Mouse (Mus musculus): ENCODE data around the gene Alppl2. TPM values are rescaled to one million over a fixed set of nuclear protein-coding genes. Genes with fewer than 3 reads are reported as not detected.

Alppl2 gene
- not detected in 2 replicates for polyA plus RNA-seq (2015; fragmentation: Nextera tagmentation; extraction: Ambion mirVana)

GRCm38 (mm10) chr1:87089828-87090227 is at the start of gene Alppl2:
Gene Alppl2, minus strand, starts transcription at chr1:87089928.
- 73% methylated on average over 4 of the region's 4 CpGs for WGBS
- no peak within 1 kb of the TSS for H3K4me3 ChIP-seq
- H3K9ac ChIP-seq: no peak within 1 kb of the TSS
- H3K4me2 ChIP-seq: no peak within 1 kb of the TSS
- H3K9me3 ChIP-seq (replicated peaks): no peaks in the 10 kb centered on the region
- no peak for ATAC-seq (replicated peaks; ENCODE audit: insufficient number of reproducible peaks, insufficient read depth, low FRiP score, low read depth)
- no peaks in the 10 kb centered on the region for H3K4me1 ChIP-seq (replicated peaks)
- H3K36me3 ChIP-seq: no peaks in the 10 kb centered on the region
- no peak within 1 kb of the TSS for H3K27ac ChIP-seq
- H3K27me3 ChIP-seq: no peaks in the 10 kb centered on the region; the same call in 1 of the 2 replicates

GRCm38 (mm10) chr1:87131803-87132202 is 42.1 kb upstream of the Alppl2 start:
- Histone ChIP-seq H3K4me3 (no peak overlapping the region), H3K27me3 (peaks cover 29% of the 10 kb centered on the region), H3K4me1 (replicated peaks) (no peaks in the 10 kb centered on the region; the same call in 1 of the 2 replicates), H3K9me3 (replicated peaks) (no peaks in the 10 kb centered on the region), H3K9ac (no peak overlapping the region), H3K36me3 (no peaks in the 10 kb centered on the region), H3K4me2 (no peak overlapping the region), H3K27ac (no peak overlapping the region)
- WGBS: 71% methylated on average over 4 of the region's 4 CpGs
- ATAC-seq (replicated peaks; ENCODE audit: insufficient number of reproducible peaks, insufficient read depth, low FRiP score, low read depth): no peak

DNA sequence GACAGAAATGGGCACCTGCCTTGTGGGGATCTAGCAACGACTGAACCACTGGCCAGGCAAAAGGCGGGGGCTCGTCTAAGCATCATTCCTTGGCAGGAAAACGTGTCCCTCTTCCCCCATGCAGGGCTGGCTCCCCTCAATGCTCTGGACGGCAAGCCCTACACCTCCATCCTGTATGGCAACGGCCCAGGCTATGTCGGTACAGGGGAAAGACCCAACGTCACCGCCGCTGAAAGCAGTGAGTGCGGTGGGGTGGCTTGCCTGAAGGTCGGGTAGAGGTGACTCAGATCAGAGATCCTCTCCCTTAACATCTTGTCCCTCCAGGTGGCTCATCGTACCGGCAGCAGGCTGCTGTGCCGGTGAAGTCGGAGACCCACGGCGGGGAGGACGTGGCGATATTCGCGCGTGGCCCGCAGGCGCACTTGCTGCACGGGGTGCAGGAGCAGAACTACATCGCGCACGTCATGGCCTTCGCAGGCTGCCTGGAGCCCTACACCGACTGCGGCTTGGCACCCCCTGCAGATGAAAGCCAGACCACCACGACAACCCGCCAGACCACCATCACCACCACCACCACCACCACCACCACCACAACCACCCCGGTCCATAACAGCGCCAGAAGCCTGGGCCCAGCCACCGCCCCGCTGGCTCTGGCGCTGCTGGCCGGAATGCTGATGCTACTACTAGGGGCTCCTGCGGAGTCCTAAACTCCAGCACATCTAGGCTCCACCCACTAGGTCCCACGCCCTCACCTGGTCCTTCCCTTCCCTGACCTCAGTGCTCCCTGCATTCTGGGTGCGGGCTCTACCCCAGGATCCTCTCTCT is 37.7 kb upstream of the Alppl2 start:
- Histone ChIP-seq H3K27ac (no peak overlapping the region), H3K4me3 (peak overlapping the region; percentile 23), H3K4me1 (replicated peaks) (no peaks in the 10 kb centered on the region; the same call in 1 of the 2 replicates), H3K27me3 (peaks cover 38% of the 10 kb centered on the region), H3K4me2 (peak overlapping the region; percentile 51), H3K9me3 (replicated peaks) (no peaks in the 10 kb centered on the region), H3K36me3 (no peaks in the 10 kb centered on the region), H3K9ac (no peak overlapping the region)
- 11% methylated on average over 43 of the region's 43 CpGs for WGBS
- no peak for ATAC-seq (replicated peaks; ENCODE audit: insufficient number of reproducible peaks, insufficient read depth, low FRiP score, low read depth)

DNA sequence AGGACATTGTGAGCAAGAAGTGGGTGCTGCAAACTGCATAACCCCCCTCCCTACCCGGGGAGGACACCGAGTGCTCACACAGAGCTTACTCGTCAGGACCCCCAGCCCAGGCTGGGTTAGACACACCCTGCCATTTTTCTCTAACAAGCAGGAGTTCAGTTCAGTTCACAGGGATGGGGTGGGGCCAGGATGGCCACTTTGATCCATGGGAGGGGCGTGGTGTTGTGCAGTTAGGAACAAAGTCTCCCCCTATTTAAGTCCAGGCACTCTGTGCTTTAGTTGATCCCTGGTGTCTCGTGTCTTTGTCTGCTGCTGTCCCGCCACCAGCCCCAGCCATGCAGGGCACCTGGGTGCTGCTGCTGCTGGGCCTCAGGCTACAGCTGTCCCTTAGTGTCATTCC is 34.9 kb upstream of the Alppl2 start, which contains the start of gene Akp3:
Gene Akp3, plus strand, starts transcription at position 301 of the 400 bp plus-strand sequence.
- no peak for ATAC-seq (replicated peaks; ENCODE audit: insufficient number of reproducible peaks, insufficient read depth, low FRiP score, low read depth)
- Histone ChIP-seq H3K9me3 (replicated peaks) (no peaks in the 10 kb centered on the region), H3K9ac (no peak within 1 kb of the TSS), H3K4me3 (no peak within 1 kb of the TSS), H3K36me3 (no peaks in the 10 kb centered on the region), H3K4me1 (replicated peaks) (no peaks in the 10 kb centered on the region; the same call in 1 of the 2 replicates), H3K4me2 (no peak within 1 kb of the TSS), H3K27ac (no peak within 1 kb of the TSS), H3K27me3 (peaks cover 35% of the 10 kb centered on the region)
- 76% methylated on average over 6 of the region's 6 CpGs for WGBS

- H3K4me2 ChIP-seq: no peak overlapping the region
- H3K27me3 ChIP-seq: no peaks in the 10 kb centered on the region
- no peaks in the 10 kb centered on the region for H3K4me1 ChIP-seq (replicated peaks)
- no peaks in the 10 kb centered on the region for H3K9me3 ChIP-seq (replicated peaks)
- WGBS: 80% methylated on average over 1 of the region's 1 CpGs
- no peaks in the 10 kb centered on the region for H3K36me3 ChIP-seq
- H3K4me3 ChIP-seq: no peak overlapping the region
- H3K9ac ChIP-seq: no peak overlapping the region
- no peak overlapping the region for H3K27ac ChIP-seq
- ATAC-seq (replicated peaks; ENCODE audit: insufficient number of reproducible peaks, insufficient read depth, low FRiP score, low read depth): no peak
These were observed 25.1 kb upstream of the Alppl2 start for GRCm38 (mm10) chr1:87114784-87115183.

- H3K4me2 ChIP-seq: no peak overlapping the region
- ATAC-seq (replicated peaks; ENCODE audit: insufficient number of reproducible peaks, insufficient read depth, low FRiP score, low read depth): no peak
- no peaks in the 10 kb centered on the region for H3K36me3 ChIP-seq
- no peak overlapping the region for H3K9ac ChIP-seq
- no peaks in the 10 kb centered on the region for H3K9me3 ChIP-seq (replicated peaks)
- H3K4me1 ChIP-seq (replicated peaks): no peaks in the 10 kb centered on the region
- no peaks in the 10 kb centered on the region for H3K27me3 ChIP-seq
- WGBS: 38% methylated on average over 9 of the region's 9 CpGs
- no peak overlapping the region for H3K4me3 ChIP-seq
- no peak overlapping the region for H3K27ac ChIP-seq
These were observed 22.1 kb upstream of the Alppl2 start for GRCm38 (mm10) chr1:87111719-87112354.

- Histone ChIP-seq H3K4me2 (no peak overlapping the region), H3K9ac (no peak overlapping the region), H3K36me3 (no peaks in the 10 kb centered on the region), H3K27ac (no peak overlapping the region), H3K9me3 (replicated peaks) (no peaks in the 10 kb centered on the region), H3K4me3 (no peak overlapping the region), H3K27me3 (no peaks in the 10 kb centered on the region), H3K4me1 (replicated peaks) (no peaks in the 10 kb centered on the region)
- whole genome bisulfite sequencing: 82% methylated on average over 4 of the region's 4 CpGs
- no peak for ATAC-seq (replicated peaks; ENCODE audit: insufficient number of reproducible peaks, insufficient read depth, low FRiP score, low read depth)
These were observed 18.8 kb upstream of the Alppl2 start for GRCm38 (mm10) chr1:87108564-87108963.

DNA sequence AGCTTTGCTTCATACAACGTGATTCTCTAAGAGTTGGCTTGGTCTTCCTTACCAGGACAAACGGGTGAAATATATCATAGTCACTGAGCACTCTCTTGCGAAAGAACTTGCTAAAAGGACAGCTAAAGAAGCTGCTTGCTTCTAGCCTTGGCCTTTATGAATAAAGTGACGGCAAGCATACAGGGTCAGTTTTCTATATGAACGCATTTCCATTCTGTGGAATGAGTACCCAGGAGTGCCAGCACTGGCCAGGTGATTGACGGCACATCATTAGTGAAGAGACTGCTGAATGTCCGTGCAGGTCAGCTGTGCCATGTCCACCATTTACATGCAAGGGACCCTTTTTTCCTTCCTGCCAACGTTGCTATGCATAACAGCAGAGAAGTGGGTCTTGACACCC is 16.8 kb upstream of the Alppl2 start:
- no peaks in the 10 kb centered on the region for H3K27me3 ChIP-seq
- H3K27ac ChIP-seq: no peak overlapping the region
- no peaks in the 10 kb centered on the region for H3K4me1 ChIP-seq (replicated peaks)
- no peaks in the 10 kb centered on the region for H3K9me3 ChIP-seq (replicated peaks)
- no peak for ATAC-seq (replicated peaks; ENCODE audit: insufficient number of reproducible peaks, insufficient read depth, low FRiP score, low read depth)
- H3K4me2 ChIP-seq: no peak overlapping the region
- H3K36me3 ChIP-seq: no peaks in the 10 kb centered on the region
- 74% methylated on average over 8 of the region's 8 CpGs for WGBS
- H3K9ac ChIP-seq: no peak overlapping the region
- H3K4me3 ChIP-seq: no peak overlapping the region

DNA sequence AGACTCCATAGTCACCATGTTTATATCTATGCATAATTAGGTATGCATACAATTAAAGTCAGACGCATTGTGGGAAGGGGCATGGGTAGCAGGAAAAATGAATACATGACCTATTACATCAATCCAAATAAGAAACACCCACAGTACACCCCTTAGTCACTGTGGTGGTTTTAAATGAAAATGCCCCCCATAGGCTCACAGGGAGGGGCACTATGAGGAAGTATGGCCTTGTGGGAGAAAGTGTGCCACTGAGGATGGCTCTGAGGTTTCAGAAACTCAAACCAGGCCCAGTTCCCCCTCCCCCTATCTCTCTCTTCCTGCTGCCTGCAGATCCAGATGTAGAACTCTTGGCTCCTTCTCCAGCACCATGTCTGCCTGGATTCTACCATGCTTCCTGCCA is 14.2 kb upstream of the Alppl2 start:
- 84% methylated on average over 1 of the region's 1 CpGs for WGBS
- H3K36me3 ChIP-seq: no peaks in the 10 kb centered on the region
- no peak for ATAC-seq (replicated peaks; ENCODE audit: insufficient number of reproducible peaks, insufficient read depth, low FRiP score, low read depth)

DNA sequence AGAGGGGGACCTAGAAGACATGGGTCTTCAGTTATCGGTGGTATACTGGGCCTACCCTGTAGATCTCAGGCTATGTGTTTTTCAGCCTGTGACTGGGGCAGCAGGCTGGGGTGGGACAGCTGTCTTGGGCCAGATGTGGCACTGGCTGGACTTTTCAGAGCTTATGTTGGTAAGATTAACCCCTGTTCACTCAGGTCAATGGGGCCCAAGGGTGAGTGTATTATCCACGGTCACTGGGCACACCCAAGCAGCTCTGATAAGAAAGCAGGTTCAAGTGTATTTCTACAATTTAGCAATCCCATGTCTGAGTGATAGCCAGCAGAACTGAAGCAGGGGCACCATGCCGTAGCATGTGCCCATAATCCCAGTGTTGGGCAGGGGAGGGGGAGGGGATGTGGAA is 12.4 kb upstream of the Alppl2 start:
- Histone ChIP-seq H3K4me3 (no peak overlapping the region), H3K4me1 (replicated peaks) (peaks cover 4% of the 10 kb centered on the region), H3K9ac (no peak overlapping the region), H3K27me3 (peaks cover 27% of the 10 kb centered on the region), H3K9me3 (replicated peaks) (no peaks in the 10 kb centered on the region), H3K27ac (no peak overlapping the region), H3K4me2 (no peak overlapping the region), H3K36me3 (no peaks in the 10 kb centered on the region)
- 81% methylated on average over 3 of the region's 3 CpGs for WGBS
- no peak for ATAC-seq (replicated peaks; ENCODE audit: insufficient number of reproducible peaks, insufficient read depth, low FRiP score, low read depth)

More for the DNA sequence above, 14.2 kb upstream of the Alppl2 start:
- H3K27ac ChIP-seq: no peak overlapping the region
- peaks cover 11% of the 10 kb centered on the region for H3K27me3 ChIP-seq
- no peak overlapping the region for H3K4me3 ChIP-seq
- H3K9me3 ChIP-seq (replicated peaks): no peaks in the 10 kb centered on the region
- H3K9ac ChIP-seq: no peak overlapping the region
- no peak overlapping the region for H3K4me2 ChIP-seq
- H3K4me1 ChIP-seq (replicated peaks): no peaks in the 10 kb centered on the region

DNA sequence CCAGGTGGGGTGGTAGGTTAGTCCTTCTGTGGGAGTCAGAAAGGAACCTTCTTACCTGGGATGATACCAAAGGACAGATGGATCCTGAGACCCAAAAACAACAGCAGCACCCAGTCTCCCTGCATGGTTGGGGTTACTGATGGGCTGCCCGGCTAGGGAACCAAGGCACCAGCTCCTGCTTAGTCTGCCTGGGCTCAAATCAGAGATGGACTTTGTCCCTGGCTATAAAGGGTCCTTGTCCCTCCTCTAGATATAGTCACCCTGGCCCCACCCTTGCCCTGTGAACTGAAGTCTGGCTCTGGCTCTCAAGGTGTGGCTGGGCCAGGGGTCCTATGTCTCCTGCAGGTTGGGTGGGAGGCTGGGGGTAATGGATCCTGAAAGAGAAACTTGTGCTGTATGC is 11.7 kb upstream of the Alppl2 start, which contains the start of gene Alpi:
Gene Alpi, minus strand, starts transcription at position 196 of the 400 bp plus-strand sequence.
- Histone ChIP-seq H3K4me3 (no peak within 1 kb of the TSS), H3K9ac (no peak within 1 kb of the TSS), H3K4me2 (no peak within 1 kb of the TSS), H3K36me3 (no peaks in the 10 kb centered on the region), H3K9me3 (replicated peaks) (no peaks in the 10 kb centered on the region), H3K27me3 (peaks cover 32% of the 10 kb centered on the region), H3K4me1 (replicated peaks) (peaks cover 4% of the 10 kb centered on the region), H3K27ac (no peak within 1 kb of the TSS)
- WGBS: 78% methylated on average over 1 of the region's 1 CpGs
- no peak for ATAC-seq (replicated peaks; ENCODE audit: insufficient number of reproducible peaks, insufficient read depth, low FRiP score, low read depth)
